Mouse (Mus musculus): ENCODE measurements at regions not wholly inside any gene's neighbourhood (a gene's known extent, or its start where the extent isn't known, plus 50 kb on each side); places are given as distances from the start of the nearest gene placed in this dataset.
A peak's percentile ranks its signal among the peaks of the same experiment; 100 is the strongest.

DNA sequence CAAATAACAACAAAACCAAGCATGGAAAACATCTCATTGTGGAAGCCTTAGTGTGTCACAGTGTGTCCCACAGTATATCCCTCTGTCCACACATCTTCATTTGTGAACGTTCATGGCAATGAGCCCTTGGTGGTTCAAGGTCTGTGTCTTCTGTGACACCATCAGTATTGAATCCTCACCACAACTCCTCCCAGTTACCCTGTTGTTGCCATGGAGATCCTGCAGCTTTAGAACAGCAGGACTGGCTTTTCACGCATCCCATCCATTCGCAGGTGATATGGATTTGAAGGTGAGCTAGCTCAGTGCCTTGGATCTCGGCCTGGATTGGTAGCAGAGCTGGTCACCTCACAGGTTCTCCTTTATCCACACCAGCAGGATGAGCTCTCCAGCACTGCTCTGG lies 390.2 kb downstream of the Fat4 start:
- no peaks in the 10 kb centered on the region for H3K27me3 ChIP-seq (ENCODE audit: control insufficient read depth, insufficient read depth, low read length)
- WGBS = 81% methylated on average over 4 of the region's 4 CpGs
- H3K9ac ChIP-seq (ENCODE audit: low read depth, low read length) = no peak overlapping the region
- no peaks in the 10 kb centered on the region for H3K4me1 ChIP-seq (ENCODE audit: control insufficient read depth, insufficient read depth, low read length)
- H3K27ac ChIP-seq (replicated peaks; ENCODE audit: insufficient read depth, low read depth, low read length) = no peak overlapping the region
- no peaks in the 10 kb centered on the region for H3K36me3 ChIP-seq (ENCODE audit: control insufficient read depth, insufficient read depth, low read length)
- TF ChIP-seq CTCF (IDR thresholded peaks at IDR 0.05; ENCODE audit: low read depth, low read length) (no peak), POLR2A (IDR thresholded peaks at IDR 0.05; ENCODE audit: extremely low read depth, insufficient read depth, low read length) (no peak)
- DNase-seq (ENCODE audit: extremely low read depth, low read depth, low spot score) = no peak
- H3K79me2 ChIP-seq (ENCODE audit: control insufficient read depth, insufficient read depth, low read length) = no peaks in the 10 kb centered on the region
- no peak overlapping the region for H3K4me3 ChIP-seq (ENCODE audit: insufficient read depth, low read depth, low read length)

DNA sequence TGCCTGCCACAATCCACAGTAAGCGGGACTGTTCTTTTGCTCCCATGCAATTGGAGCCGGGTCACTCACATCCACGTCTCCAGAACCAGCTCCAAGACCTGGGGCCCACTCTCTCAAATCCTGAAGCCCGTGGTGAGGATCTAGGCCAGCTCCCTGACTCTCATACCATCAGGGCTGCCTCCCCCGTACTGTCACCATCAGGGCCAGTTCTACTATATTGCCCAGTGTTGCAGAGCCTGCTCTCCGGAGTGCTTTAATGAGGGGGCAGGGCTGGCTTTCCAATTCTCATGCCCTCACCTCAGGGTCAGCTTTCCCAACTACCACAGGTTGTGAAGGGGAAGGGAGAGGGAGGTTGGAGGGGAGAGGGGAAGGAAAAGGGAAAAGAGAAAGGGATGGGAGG lies 390.6 kb downstream of the Fat4 start:
- no peaks in the 10 kb centered on the region for H3K27me3 ChIP-seq (ENCODE audit: control insufficient read depth, insufficient read depth, low read length)
- H3K4me3 ChIP-seq (ENCODE audit: insufficient read depth, low read depth, low read length) = no peak overlapping the region
- no peak for DNase-seq (ENCODE audit: extremely low read depth, low read depth, low spot score)
- no peak overlapping the region for H3K9ac ChIP-seq (ENCODE audit: low read depth, low read length)
- H3K36me3 ChIP-seq (ENCODE audit: control insufficient read depth, insufficient read depth, low read length) = no peaks in the 10 kb centered on the region
- no peak overlapping the region for H3K27ac ChIP-seq (replicated peaks; ENCODE audit: insufficient read depth, low read depth, low read length)
- H3K79me2 ChIP-seq (ENCODE audit: control insufficient read depth, insufficient read depth, low read length) = no peaks in the 10 kb centered on the region
- 80% methylated on average over 6 of the region's 6 CpGs for WGBS
- H3K4me1 ChIP-seq (ENCODE audit: control insufficient read depth, insufficient read depth, low read length) = no peaks in the 10 kb centered on the region
- TF ChIP-seq CTCF (IDR thresholded peaks at IDR 0.05; ENCODE audit: low read depth, low read length) (no peak), POLR2A (IDR thresholded peaks at IDR 0.05; ENCODE audit: extremely low read depth, insufficient read depth, low read length) (no peak)

DNA sequence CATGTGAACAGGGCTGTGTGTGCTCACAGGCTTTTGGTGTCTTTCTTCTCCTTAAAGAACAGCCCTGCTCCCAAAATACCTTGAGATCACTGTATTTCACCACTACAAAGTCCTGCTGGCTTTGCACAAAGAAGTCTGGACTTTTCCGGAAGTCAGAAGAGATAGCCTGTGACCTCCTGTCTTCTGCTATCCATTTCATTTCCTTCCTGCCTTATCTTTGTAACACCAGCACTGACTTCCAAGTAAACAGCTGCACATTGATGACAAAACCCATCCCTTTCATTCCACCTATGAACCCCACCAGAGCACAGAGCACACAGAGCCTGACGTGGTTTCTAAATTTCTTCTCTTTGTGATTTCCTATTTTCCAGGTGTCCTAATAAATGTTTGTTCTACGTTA lies 408.5 kb downstream of the Fat4 start:
- Histone ChIP-seq H3K4me3 (ENCODE audit: insufficient read depth, low read depth, low read length) (no peak overlapping the region), H3K79me2 (ENCODE audit: control insufficient read depth, insufficient read depth, low read length) (no peaks in the 10 kb centered on the region), H3K36me3 (ENCODE audit: control insufficient read depth, insufficient read depth, low read length) (no peaks in the 10 kb centered on the region), H3K27ac (replicated peaks; ENCODE audit: insufficient read depth, low read depth, low read length) (no peak overlapping the region), H3K27me3 (ENCODE audit: control insufficient read depth, insufficient read depth, low read length) (no peaks in the 10 kb centered on the region), H3K9ac (ENCODE audit: low read depth, low read length) (no peak overlapping the region), H3K4me1 (ENCODE audit: control insufficient read depth, insufficient read depth, low read length) (no peaks in the 10 kb centered on the region; the same call in 1 of the 2 replicates)
- DNase-seq (ENCODE audit: extremely low read depth, low read depth, low spot score) = peak; percentile 4
- WGBS = 44% methylated on average over 3 of the region's 3 CpGs
- no peak for TF ChIP-seq POLR2A (IDR thresholded peaks at IDR 0.05; ENCODE audit: extremely low read depth, insufficient read depth, low read length)
- TF ChIP-seq CTCF (IDR thresholded peaks at IDR 0.05; ENCODE audit: low read depth, low read length) = no peak

DNA sequence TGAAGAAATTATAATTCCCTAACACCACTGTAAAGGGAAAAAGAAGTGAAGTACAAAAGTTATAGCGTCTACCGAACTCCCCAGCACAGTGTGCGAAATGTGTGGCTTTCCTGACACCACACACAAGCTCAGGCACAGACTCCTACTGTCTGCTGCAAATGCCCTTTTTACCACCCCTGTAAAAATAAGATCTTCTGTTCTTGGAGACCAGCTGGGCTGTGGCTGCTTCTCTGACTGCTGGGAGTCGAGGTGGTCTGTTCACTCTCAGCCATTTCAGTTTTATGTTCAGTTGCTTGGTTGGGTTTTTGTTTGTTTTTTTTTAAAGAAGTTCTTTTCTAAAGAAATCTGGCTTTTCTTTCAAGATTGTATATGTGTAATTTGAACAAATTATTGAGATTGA lies 409.5 kb downstream of the Fat4 start:
- WGBS = 94% methylated on average over 4 of the region's 4 CpGs
- Histone ChIP-seq H3K4me1 (ENCODE audit: control insufficient read depth, insufficient read depth, low read length) (no peaks in the 10 kb centered on the region; the same call in 1 of the 2 replicates), H3K27me3 (ENCODE audit: control insufficient read depth, insufficient read depth, low read length) (no peaks in the 10 kb centered on the region), H3K9ac (ENCODE audit: low read depth, low read length) (no peak overlapping the region), H3K27ac (replicated peaks; ENCODE audit: insufficient read depth, low read depth, low read length) (no peak overlapping the region), H3K4me3 (ENCODE audit: insufficient read depth, low read depth, low read length) (no peak overlapping the region), H3K79me2 (ENCODE audit: control insufficient read depth, insufficient read depth, low read length) (no peaks in the 10 kb centered on the region), H3K36me3 (ENCODE audit: control insufficient read depth, insufficient read depth, low read length) (no peaks in the 10 kb centered on the region)
- TF ChIP-seq POLR2A (IDR thresholded peaks at IDR 0.05; ENCODE audit: extremely low read depth, insufficient read depth, low read length) (no peak), CTCF (IDR thresholded peaks at IDR 0.05; ENCODE audit: low read depth, low read length) (no peak)
- no peak for DNase-seq (ENCODE audit: extremely low read depth, low read depth, low spot score)

DNA sequence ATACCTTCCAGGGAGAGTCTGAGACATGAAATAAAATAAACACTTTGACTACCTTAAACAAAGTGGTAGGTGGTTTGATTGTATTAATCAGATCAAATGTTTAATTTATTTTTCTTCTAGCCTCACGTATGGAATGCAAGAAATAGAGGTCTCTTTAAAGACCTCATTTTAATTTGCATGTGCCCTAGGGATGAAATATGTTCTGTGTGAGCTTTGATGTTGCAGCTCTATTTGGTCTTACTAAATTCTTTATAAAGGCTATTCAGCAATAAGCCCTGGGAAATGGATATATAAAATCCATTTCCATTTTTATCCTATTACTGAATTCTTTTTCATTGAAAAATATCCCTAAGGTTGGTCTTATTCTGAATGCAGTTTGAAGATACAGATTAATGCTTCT lies 422.7 kb downstream of the Fat4 start:
- WGBS = 92% methylated on average over 1 of the region's 1 CpGs
- Histone ChIP-seq H3K9ac (ENCODE audit: low read depth, low read length) (no peak overlapping the region), H3K4me1 (ENCODE audit: control insufficient read depth, insufficient read depth, low read length) (no peaks in the 10 kb centered on the region), H3K4me3 (ENCODE audit: insufficient read depth, low read depth, low read length) (no peak overlapping the region), H3K27me3 (ENCODE audit: control insufficient read depth, insufficient read depth, low read length) (no peaks in the 10 kb centered on the region), H3K79me2 (ENCODE audit: control insufficient read depth, insufficient read depth, low read length) (no peaks in the 10 kb centered on the region), H3K36me3 (ENCODE audit: control insufficient read depth, insufficient read depth, low read length) (no peaks in the 10 kb centered on the region), H3K27ac (replicated peaks; ENCODE audit: insufficient read depth, low read depth, low read length) (no peak overlapping the region)
- TF ChIP-seq CTCF (IDR thresholded peaks at IDR 0.05; ENCODE audit: low read depth, low read length) (no peak), POLR2A (IDR thresholded peaks at IDR 0.05; ENCODE audit: extremely low read depth, insufficient read depth, low read length) (no peak)
- DNase-seq (ENCODE audit: extremely low read depth, low read depth, low spot score) = no peak

DNA sequence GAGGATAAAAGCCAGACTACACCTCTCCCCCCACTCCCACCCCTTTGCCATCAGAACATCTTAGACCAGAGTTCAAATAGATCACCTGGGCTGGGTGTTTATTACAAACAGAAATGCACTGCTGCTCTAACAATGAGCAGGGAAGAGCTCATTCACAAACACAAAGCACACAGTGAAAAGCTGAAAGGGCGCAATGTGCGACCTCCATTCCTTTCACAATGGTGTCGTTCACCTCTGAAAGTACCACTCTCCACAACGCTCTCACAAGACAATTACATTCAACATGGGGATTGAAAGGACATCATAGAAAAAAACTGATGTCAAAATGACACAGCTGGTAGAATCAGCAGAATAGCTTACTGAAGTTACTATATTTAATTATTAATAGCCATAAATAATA lies 426.8 kb downstream of the Fat4 start:
- no peak overlapping the region for H3K4me3 ChIP-seq (ENCODE audit: insufficient read depth, low read depth, low read length)
- no peaks in the 10 kb centered on the region for H3K36me3 ChIP-seq (ENCODE audit: control insufficient read depth, insufficient read depth, low read length)
- no peaks in the 10 kb centered on the region for H3K79me2 ChIP-seq (ENCODE audit: control insufficient read depth, insufficient read depth, low read length)
- WGBS = 89% methylated on average over 4 of the region's 4 CpGs
- H3K27ac ChIP-seq (replicated peaks; ENCODE audit: insufficient read depth, low read depth, low read length) = no peak overlapping the region
- H3K4me1 ChIP-seq (ENCODE audit: control insufficient read depth, insufficient read depth, low read length) = no peaks in the 10 kb centered on the region
- no peak for DNase-seq (ENCODE audit: extremely low read depth, low read depth, low spot score)
- TF ChIP-seq POLR2A (IDR thresholded peaks at IDR 0.05; ENCODE audit: extremely low read depth, insufficient read depth, low read length) = no peak
- TF ChIP-seq CTCF (IDR thresholded peaks at IDR 0.05; ENCODE audit: low read depth, low read length) = no peak
- no peak overlapping the region for H3K9ac ChIP-seq (ENCODE audit: low read depth, low read length)
- H3K27me3 ChIP-seq (ENCODE audit: control insufficient read depth, insufficient read depth, low read length) = no peaks in the 10 kb centered on the region

All from liver, adult 2 months (tissue).